Comparison of ENCODE assay signal across 10 mouse cellular contexts in the genomic region with DNA sequence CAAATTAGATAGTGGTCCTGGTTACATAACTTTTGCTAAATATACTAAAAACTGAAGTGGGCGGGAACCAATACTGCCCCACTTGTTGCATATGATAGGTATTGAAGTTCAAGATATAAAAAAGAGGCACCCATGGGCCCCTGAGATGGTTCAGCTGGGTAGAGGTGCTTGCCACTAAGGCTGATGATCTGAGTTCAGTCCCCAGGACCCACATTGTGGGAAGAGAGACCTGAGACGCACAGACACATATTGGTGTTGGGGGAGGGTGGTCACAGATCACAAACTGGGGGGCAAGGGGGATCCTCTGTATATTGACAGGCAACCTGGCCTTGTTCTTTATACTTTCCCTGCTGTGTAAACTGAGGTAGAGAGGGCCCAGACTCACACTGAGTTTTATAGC. TPM values are rescaled to one million over a fixed set of nuclear protein-coding genes. Genes with fewer than 3 reads are reported as not detected.
DNase-seq lines count a peak whose midpoint lies in the region; ATAC-seq lines count a peak whose summit lies in the region.
"Had no signal": no experiment of that assay in that cellular context is flagged by ENCODE, and none has a peak within 500 bp of the region (broad histone marks: within the 10 kb centered on the region; RNA-seq: fewer than 3 reads in every experiment).

No protein-coding gene starts in this region.

- peak overlapping the region; percentile 83 for H3K4me3 ChIP-seq in heart, embryonic 10.5 days
- H3K4me3 ChIP-seq in midbrain, embryonic 13.5 days (replicated peaks), result no peak overlapping the region
- H3K4me3 ChIP-seq in midbrain, embryonic 11.5 days (ENCODE audit: low read depth, low read length), result no peak overlapping the region
- H3K4me3 ChIP-seq in intestine, embryonic 14.5 days (ENCODE audit: low read depth, low read length), result peak overlapping the region; percentile 75
- peak overlapping the region; percentile 89 for H3K4me3 ChIP-seq in stomach, embryonic 14.5 days (ENCODE audit: low read depth, low read length)

- peaks cover 50% of the 10 kb centered on the region for H3K36me3 ChIP-seq in heart, embryonic 10.5 days
- peaks cover 39% of the 10 kb centered on the region for H3K36me3 ChIP-seq in midbrain, embryonic 13.5 days
- H3K36me3 ChIP-seq in midbrain, embryonic 11.5 days (ENCODE audit: control insufficient read depth, insufficient read depth, low read length), result peaks cover 5% of the 10 kb centered on the region
- H3K36me3 ChIP-seq in intestine, embryonic 14.5 days (ENCODE audit: control insufficient read depth, insufficient read depth, low read length), result peaks cover 47% of the 10 kb centered on the region
- peaks cover 38% of the 10 kb centered on the region for H3K36me3 ChIP-seq in stomach, embryonic 14.5 days (ENCODE audit: control insufficient read depth, insufficient read depth, low read length)

- H3K9ac ChIP-seq in midbrain, embryonic 13.5 days (replicated peaks), result no peak overlapping the region
- no peak overlapping the region for H3K9ac ChIP-seq in midbrain, embryonic 11.5 days (ENCODE audit: low read length)
- H3K9ac ChIP-seq in intestine, embryonic 14.5 days (ENCODE audit: low read length), result no peak overlapping the region
- H3K9ac ChIP-seq in stomach, embryonic 14.5 days (replicated peaks; ENCODE audit: low read depth, low read length), result no peak overlapping the region

- intact Hi-C loops in heart, postnatal 25 days (cut with DNase I), result no loop called here

- no peaks in the 10 kb centered on the region for H3K9me3 ChIP-seq in heart, embryonic 10.5 days
- no peaks in the 10 kb centered on the region for H3K9me3 ChIP-seq in midbrain, embryonic 13.5 days
- H3K9me3 ChIP-seq in midbrain, embryonic 11.5 days (ENCODE audit: control insufficient read depth, low read length), result no peaks in the 10 kb centered on the region
- no peaks in the 10 kb centered on the region for H3K9me3 ChIP-seq in intestine, embryonic 14.5 days (ENCODE audit: control insufficient read depth, low read length)
- no peaks in the 10 kb centered on the region for H3K9me3 ChIP-seq in stomach, embryonic 14.5 days (ENCODE audit: control insufficient read depth, low read depth, low read length)

- H3K4me2 ChIP-seq in midbrain, embryonic 13.5 days (replicated peaks), result peak overlapping the region; percentile 83
- H3K4me2 ChIP-seq in midbrain, embryonic 11.5 days, result no peak overlapping the region; the same call in 1 of the 2 replicates
- H3K4me2 ChIP-seq in intestine, embryonic 14.5 days (ENCODE audit: low read length), result peak overlapping the region; percentile 60
- H3K4me2 ChIP-seq in stomach, embryonic 14.5 days (replicated peaks; ENCODE audit: low read depth, low read length), result peak overlapping the region; percentile 73

- ATAC-seq in midbrain, embryonic 13.5 days, result no peak
- ATAC-seq in midbrain, embryonic 11.5 days (ENCODE audit: low FRiP score), result no peak
- ATAC-seq in intestine, embryonic 14.5 days (replicated peaks; ENCODE audit: low FRiP score, low TSS enrichment, low read depth), result no peak
- ATAC-seq in stomach, embryonic 14.5 days (ENCODE audit: insufficient number of reproducible peaks, insufficient read depth, low FRiP score, low read depth), result no peak

- peak overlapping the region; percentile 99 for H3K27ac ChIP-seq in heart, embryonic 10.5 days
- H3K27ac ChIP-seq in midbrain, embryonic 13.5 days, result no peak overlapping the region
- no peak overlapping the region for H3K27ac ChIP-seq in midbrain, embryonic 11.5 days (ENCODE audit: low read depth, low read length)
- no peak overlapping the region for H3K27ac ChIP-seq in intestine, embryonic 14.5 days (ENCODE audit: low read depth)
- 0 out of 2 replicates have a peak overlapping the region, but pooled peaks have one; percentile 1 for H3K27ac ChIP-seq in stomach, embryonic 14.5 days (ENCODE audit: low read length)

- no peaks in the 10 kb centered on the region for H3K27me3 ChIP-seq in heart, embryonic 10.5 days (ENCODE audit: insufficient read depth, poor library complexity, severe bottlenecking)
- no peaks in the 10 kb centered on the region for H3K27me3 ChIP-seq in midbrain, embryonic 13.5 days
- no peaks in the 10 kb centered on the region for H3K27me3 ChIP-seq in midbrain, embryonic 11.5 days (ENCODE audit: control insufficient read depth, insufficient read depth, low read length)
- H3K27me3 ChIP-seq in intestine, embryonic 14.5 days (replicated peaks; ENCODE audit: control insufficient read depth, insufficient read depth, low read length), result no peaks in the 10 kb centered on the region
- H3K27me3 ChIP-seq in stomach, embryonic 14.5 days (ENCODE audit: control insufficient read depth, insufficient read depth, low read length), result no peaks in the 10 kb centered on the region

- peaks cover 28% of the 10 kb centered on the region for H3K4me1 ChIP-seq in heart, embryonic 10.5 days
- H3K4me1 ChIP-seq in midbrain, embryonic 13.5 days (replicated peaks), result peaks cover 19% of the 10 kb centered on the region
- H3K4me1 ChIP-seq in midbrain, embryonic 11.5 days (ENCODE audit: control insufficient read depth, insufficient read depth, low read length), result peaks cover 8% of the 10 kb centered on the region
- H3K4me1 ChIP-seq in intestine, embryonic 14.5 days (replicated peaks; ENCODE audit: control insufficient read depth, insufficient read depth, low read length), result peaks cover 17% of the 10 kb centered on the region
- peaks cover 15% of the 10 kb centered on the region; the same call in 1 of the 2 replicates for H3K4me1 ChIP-seq in stomach, embryonic 14.5 days (ENCODE audit: control insufficient read depth, insufficient read depth, low read length)

- WGBS in heart, embryonic 10.5 days, result 86% methylated on average over 2 of the region's 2 CpGs
- WGBS in midbrain, embryonic 13.5 days, result 92% methylated on average over 2 of the region's 2 CpGs
- WGBS in midbrain, embryonic 11.5 days, result 87% methylated on average over 2 of the region's 2 CpGs
- 89% methylated on average over 2 of the region's 2 CpGs for WGBS in intestine, embryonic 14.5 days
- WGBS in stomach, embryonic 14.5 days, result 85% methylated on average over 2 of the region's 2 CpGs

- peak; percentile 72 for DNase-seq in heart, embryonic 10.5 days (ENCODE audit: low spot score)
- no peak for DNase-seq in heart, postnatal 25 days (ENCODE audit: low spot score)
- DNase-seq in midbrain, embryonic 11.5 days (ENCODE audit: low spot score, missing footprints), result no peak
- no peak for DNase-seq in intestine, embryonic 14.5 days (ENCODE audit: low spot score)
- DNase-seq in urinary bladder, postnatal 10 days (ENCODE audit: low spot score), result no peak
- DNase-seq in frontal cortex, adult 2 months (ENCODE audit: extremely low spot score in 1 of 2, low spot score in 1 of 2), result no peak
- DNase-seq: cerebellum, postnatal 36 days had no signal

RNA-seq across cellular contexts. Expression of a gene that starts 2.7 kb away (rescaled TPM):
- 447 and 556 TPM in 2 replicates for polyA plus RNA-seq in heart, embryonic 10.5 days (2016; fragmentation: Nextera tagmentation; extraction: Ambion mirVana)
- total RNA-seq in heart, postnatal 25 days (2021), result 100 to 1,000 TPM; 105 to 108 TPM
- polyA plus RNA-seq in midbrain, embryonic 13.5 days (2015; fragmentation: Nextera tagmentation; extraction: Ambion mirVana), result 239 and 247 TPM in 2 replicates
- 548 and 589 TPM in 2 replicates for polyA plus RNA-seq in midbrain, embryonic 11.5 days (2014; fragmentation: Nextera tagmentation; extraction: Ambion mirVana)
- 558 and 651 TPM in 2 replicates for polyA plus RNA-seq in intestine, embryonic 14.5 days (2014; fragmentation: Nextera tagmentation; extraction: Ambion mirVana)
- polyA plus RNA-seq in stomach, embryonic 14.5 days (2014; fragmentation: Nextera tagmentation; extraction: Ambion mirVana), result 595 and 633 TPM in 2 replicates
- 41.6 and 48.7 TPM in 2 replicates for polyA plus RNA-seq in frontal cortex, adult 2 months (2012; rRNA removed)

RNA-seq across cellular contexts. Expression of a gene that starts 23.6 kb away (rescaled TPM):
- 89.0 and 104 TPM in 2 replicates for polyA plus RNA-seq in heart, embryonic 10.5 days (2016; fragmentation: Nextera tagmentation; extraction: Ambion mirVana)
- 10 to 100 TPM; 23.4 to 23.5 TPM for total RNA-seq in heart, postnatal 25 days (2021)
- 104 and 107 TPM in 2 replicates for polyA plus RNA-seq in midbrain, embryonic 13.5 days (2015; fragmentation: Nextera tagmentation; extraction: Ambion mirVana)
- 103 and 107 TPM in 2 replicates for polyA plus RNA-seq in midbrain, embryonic 11.5 days (2014; fragmentation: Nextera tagmentation; extraction: Ambion mirVana)
- 104 and 105 TPM in 2 replicates for polyA plus RNA-seq in intestine, embryonic 14.5 days (2014; fragmentation: Nextera tagmentation; extraction: Ambion mirVana)
- 81.5 and 86.4 TPM in 2 replicates for polyA plus RNA-seq in stomach, embryonic 14.5 days (2014; fragmentation: Nextera tagmentation; extraction: Ambion mirVana)
- polyA plus RNA-seq in frontal cortex, adult 2 months (2012; rRNA removed), result 60.6 and 63.4 TPM in 2 replicates

RNA-seq across cellular contexts. Expression of a gene that starts 30.6 kb away (rescaled TPM):
- not detected in 2 replicates for polyA plus RNA-seq in heart, embryonic 10.5 days (2016; fragmentation: Nextera tagmentation; extraction: Ambion mirVana)
- total RNA-seq in heart, postnatal 25 days (2021), result not detected
- not detected in 2 replicates for polyA plus RNA-seq in midbrain, embryonic 13.5 days (2015; fragmentation: Nextera tagmentation; extraction: Ambion mirVana)
- not detected in 2 replicates for polyA plus RNA-seq in midbrain, embryonic 11.5 days (2014; fragmentation: Nextera tagmentation; extraction: Ambion mirVana)
- 0.08 and 0.28 TPM in 2 replicates for polyA plus RNA-seq in intestine, embryonic 14.5 days (2014; fragmentation: Nextera tagmentation; extraction: Ambion mirVana)
- 0.06 and 0.13 TPM in 2 replicates for polyA plus RNA-seq in stomach, embryonic 14.5 days (2014; fragmentation: Nextera tagmentation; extraction: Ambion mirVana)
- polyA plus RNA-seq in frontal cortex, adult 2 months (2012; rRNA removed), result 0.04 and 0.06 TPM in 2 replicates
- total RNA-seq: layer of hippocampus, postnatal 14 days had no signal

RNA-seq across cellular contexts. Expression of a gene that starts 52.0 kb away (rescaled TPM):
- polyA plus RNA-seq in heart, embryonic 10.5 days (2016; fragmentation: Nextera tagmentation; extraction: Ambion mirVana), result 0.13 TPM in 1 of 2 replicates, not detected in the other
- not detected for total RNA-seq in heart, postnatal 25 days (2021)
- polyA plus RNA-seq in midbrain, embryonic 13.5 days (2015; fragmentation: Nextera tagmentation; extraction: Ambion mirVana), result 0.13 TPM in 1 of 2 replicates, not detected in the other
- polyA plus RNA-seq in midbrain, embryonic 11.5 days (2014; fragmentation: Nextera tagmentation; extraction: Ambion mirVana), result not detected in 2 replicates
- 0.81 and 1.1 TPM in 2 replicates for polyA plus RNA-seq in intestine, embryonic 14.5 days (2014; fragmentation: Nextera tagmentation; extraction: Ambion mirVana)
- polyA plus RNA-seq in stomach, embryonic 14.5 days (2014; fragmentation: Nextera tagmentation; extraction: Ambion mirVana), result 1.4 TPM in 2 replicates
- polyA plus RNA-seq in frontal cortex, adult 2 months (2012; rRNA removed), result 0.06 and 0.12 TPM in 2 replicates
- total RNA-seq: layer of hippocampus, postnatal 14 days had no signal

RNA-seq across cellular contexts. Expression of a gene that starts 54.5 kb away (rescaled TPM):
- polyA plus RNA-seq in heart, embryonic 10.5 days (2016; fragmentation: Nextera tagmentation; extraction: Ambion mirVana), result 0.06 TPM in 1 of 2 replicates, not detected in the other
- not detected for total RNA-seq in heart, postnatal 25 days (2021)
- 0.05 TPM in 1 of 2 replicates, not detected in the other for polyA plus RNA-seq in midbrain, embryonic 13.5 days (2015; fragmentation: Nextera tagmentation; extraction: Ambion mirVana)
- polyA plus RNA-seq in midbrain, embryonic 11.5 days (2014; fragmentation: Nextera tagmentation; extraction: Ambion mirVana), result not detected in 2 replicates
- 0.11 TPM in 1 of 2 replicates, not detected in the other for polyA plus RNA-seq in intestine, embryonic 14.5 days (2014; fragmentation: Nextera tagmentation; extraction: Ambion mirVana)
- 0.06 and 0.07 TPM in 2 replicates for polyA plus RNA-seq in stomach, embryonic 14.5 days (2014; fragmentation: Nextera tagmentation; extraction: Ambion mirVana)
- not detected in 2 replicates for polyA plus RNA-seq in frontal cortex, adult 2 months (2012; rRNA removed)
- total RNA-seq: layer of hippocampus, postnatal 14 days had no signal

Comparison
In these comparisons a context has a peak if more than half of its experiments do, and no peak if none do; other contexts are left out.
1. H3K27ac ChIP-seq: peak in heart, embryonic 10.5 days (single experiment) and stomach, embryonic 14.5 days (single experiment); none in midbrain, embryonic 13.5 days (single experiment), midbrain, embryonic 11.5 days (single experiment) and intestine, embryonic 14.5 days (single experiment).
2. H3K4me3 ChIP-seq: peak in heart, embryonic 10.5 days (single experiment), intestine, embryonic 14.5 days (single experiment) and stomach, embryonic 14.5 days (single experiment); none in midbrain, embryonic 13.5 days (single experiment) and midbrain, embryonic 11.5 days (single experiment).